Mouse (Mus musculus) adrenal gland, postnatal 14 days (tissue): Measurements from ENCODE around the gene Fbxo36. TPM values are rescaled to one million over a fixed set of nuclear protein-coding genes. Genes with fewer than 3 reads are reported as not detected.

Source experiments
- DNase-seq: peaks from one replicate; pipeline ENCODE4 v3.0.0; 2021; ENCODE audit warnings: mixed read lengths
- total RNA-seq: library from RNA; stranded (reverse); gene quantifications from 2 replicates; pipeline ENCODE4 v1.2.3, GENCODE M21; 2021

The Fbxo36 gene
- total RNA-seq, 1 experiment from 2014 or later, result 7.8 TPM

DNA sequence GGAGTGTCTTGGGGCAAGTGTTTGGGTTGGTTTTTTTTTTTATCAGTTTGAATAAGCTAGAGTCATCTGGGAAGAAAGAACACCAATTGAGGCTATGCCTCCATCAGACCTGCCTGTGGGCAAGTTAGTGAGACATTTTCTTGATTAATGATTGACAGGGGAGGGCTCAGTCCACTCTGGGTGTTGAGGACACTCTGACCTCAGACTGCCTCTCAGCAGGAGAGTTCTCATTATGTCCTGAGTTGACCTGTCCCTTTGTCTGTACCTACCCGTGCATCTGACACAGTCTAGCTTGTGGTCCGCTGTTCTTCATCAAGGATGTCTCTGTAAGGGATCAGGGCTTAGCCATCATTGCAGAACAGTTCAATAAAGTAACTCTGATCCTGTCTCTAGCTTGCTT lies 107.7 kb downstream of the Fbxo36 start:
- DNase-seq, result no peak

Other genes with a start within 250 kb of the Fbxo36 start
- 2.4 and 3.9 TPM in 2 replicates for gene Dner, start 143.6 kb upstream of the Fbxo36 start, total RNA-seq
- 224 and 225 TPM in 2 replicates for gene Trip12, start 675 bp downstream of the Fbxo36 start, total RNA-seq
- 0.53 and 1.9 TPM in 2 replicates for gene Slc16a14, start 95.3 kb downstream of the Fbxo36 start, total RNA-seq